Mouse (Mus musculus) myocyte (in vitro differentiated cells): ENCODE data around the gene Foxp2.

Experiments used
- CEBPB ChIP-seq: IDR thresholded peaks from 2 replicates; pipeline ENCODE4 v1.6.1; 2011; ENCODE audit warnings: mild to moderate bottlenecking, moderate library complexity; ENCODE audit not compliant: poor library complexity, insufficient read depth, severe bottlenecking
- E2F4 ChIP-seq: IDR thresholded peaks from one replicate; pipeline ENCODE4 v1.6.1; 2011; ENCODE audit warnings: mild to moderate bottlenecking, control low read depth, moderate library complexity; ENCODE audit not compliant: insufficient read depth
- MAX ChIP-seq: IDR thresholded peaks from one replicate; pipeline ENCODE4 v1.6.1; 2011; ENCODE audit warnings: low read depth, mild to moderate bottlenecking, control low read depth
- MYOD1 ChIP-seq, 3 experiments: IDR thresholded peaks; one replicate each; pipeline ENCODE4 v1.6.1; 2011; ENCODE audit warnings: control low read depth in 2 of 3, low read depth in 2 of 3, mild to moderate bottlenecking in 2 of 3, moderate library complexity in 1 of 3; ENCODE audit not compliant: insufficient read length in 2 of 3, control insufficient read depth in 1 of 3
- MYOG ChIP-seq, 3 experiments: IDR thresholded peaks; one replicate each; pipeline ENCODE4 v1.6.1; 2011; ENCODE audit warnings: control low read depth in 2 of 3, low read depth in 2 of 3, mild to moderate bottlenecking in 2 of 3; ENCODE audit not compliant: insufficient read length in 2 of 3, control insufficient read depth in 1 of 3, insufficient read depth in 1 of 3
- POLR2A ChIP-seq: IDR thresholded peaks from one replicate; pipeline ENCODE4 v1.6.1; 2011; ENCODE audit warnings: low read depth, mild to moderate bottlenecking, control low read depth, moderate library complexity; ENCODE audit not compliant: insufficient read length
- POLR2AphosphoS2 ChIP-seq: IDR thresholded peaks from one replicate; pipeline ENCODE4 v1.6.1; 2011; ENCODE audit warnings: low read depth, control low read depth; ENCODE audit not compliant: insufficient read length
- REST ChIP-seq: IDR thresholded peaks from one replicate; pipeline ENCODE4 v1.6.1; 2011; ENCODE audit warnings: mild to moderate bottlenecking, control low read depth, moderate library complexity; ENCODE audit not compliant: insufficient read depth, insufficient read length
- TCF3 ChIP-seq: IDR thresholded peaks from one replicate; pipeline ENCODE4 v1.6.1; 2011; ENCODE audit warnings: low read depth, control low read depth; ENCODE audit not compliant: insufficient read length
- USF1 ChIP-seq: IDR thresholded peaks from one replicate; pipeline ENCODE4 v1.6.1; 2011; ENCODE audit warnings: low read depth, mild to moderate bottlenecking, control low read depth, moderate library complexity

- TF ChIP-seq MAX (no peak), POLR2A (no peak), MYOG (IDR thresholded peaks at IDR 0.05; ENCODE audit: control insufficient read depth in 1 of 3, insufficient read depth in 1 of 3, insufficient read length in 2 of 3, low read depth in 2 of 3) (no peak), E2F4 (no peak), REST (no peak), MYOD1 (IDR thresholded peaks at IDR 0.05; ENCODE audit: control insufficient read depth in 1 of 3, insufficient read length in 2 of 3, low read depth in 2 of 3) (no peak), POLR2AphosphoS2 (no peak), TCF3 (no peak), CEBPB (no peak), USF1 (no peak)
These were observed 127.3 kb downstream of the Foxp2 start for GRCm38 (mm10) chr6:15028488-15028887.
